Mouse (Mus musculus) lung, adult 2 months (tissue): ENCODE data around the gene Ifih1.

Source experiments
- CTCF ChIP-seq: fragments of 200-500 bp; IDR thresholded peaks from 2 replicates; pipeline ENCODE4 v1.5.1; 2011; ENCODE audit warnings: mild to moderate bottlenecking, low read length, control low read depth; ENCODE audit not compliant: insufficient read depth
- POLR2A ChIP-seq: fragments of 200-500 bp; IDR thresholded peaks from 2 replicates; pipeline ENCODE4 v1.6.1; 2011; ENCODE audit warnings: low read depth, mild to moderate bottlenecking, control low read depth, low read length, borderline replicate concordance; ENCODE audit errors: extremely low read depth

DNA sequence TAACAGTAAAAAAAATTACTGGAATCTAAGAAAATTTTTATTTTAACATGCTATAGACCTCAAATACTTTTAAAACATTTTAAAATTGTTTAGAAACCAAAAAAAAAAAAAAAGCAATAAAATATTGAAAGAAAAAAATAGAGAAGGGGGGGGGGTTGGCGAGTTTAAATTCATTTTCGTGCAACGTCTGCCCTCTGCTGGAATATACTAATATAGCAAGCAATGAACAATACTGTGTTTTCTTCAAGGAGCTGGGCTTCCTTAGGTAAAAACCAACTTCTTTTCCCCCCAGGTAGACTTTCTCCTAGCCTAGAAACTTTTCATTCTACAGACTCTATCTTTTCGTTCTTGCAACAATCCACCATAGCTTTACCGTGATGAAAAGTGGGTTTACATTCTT, 18.3 kb downstream of the Ifih1 start:
- TF ChIP-seq CTCF (0 out of 2 replicates have a peak, but pooled peaks have one; percentile 5), POLR2A (no peak)
